Mouse (Mus musculus) MEL-GATA-1-ER (cell line): ENCODE measurements around the gene Arhgef38.

Experiments
- DNase-seq: peaks from one replicate; pipeline ENCODE4 v3.0.0-alpha.2; 2012; ENCODE audit warnings: low read depth; ENCODE audit errors: extremely low read depth

Gene Arhgef38

DNA sequence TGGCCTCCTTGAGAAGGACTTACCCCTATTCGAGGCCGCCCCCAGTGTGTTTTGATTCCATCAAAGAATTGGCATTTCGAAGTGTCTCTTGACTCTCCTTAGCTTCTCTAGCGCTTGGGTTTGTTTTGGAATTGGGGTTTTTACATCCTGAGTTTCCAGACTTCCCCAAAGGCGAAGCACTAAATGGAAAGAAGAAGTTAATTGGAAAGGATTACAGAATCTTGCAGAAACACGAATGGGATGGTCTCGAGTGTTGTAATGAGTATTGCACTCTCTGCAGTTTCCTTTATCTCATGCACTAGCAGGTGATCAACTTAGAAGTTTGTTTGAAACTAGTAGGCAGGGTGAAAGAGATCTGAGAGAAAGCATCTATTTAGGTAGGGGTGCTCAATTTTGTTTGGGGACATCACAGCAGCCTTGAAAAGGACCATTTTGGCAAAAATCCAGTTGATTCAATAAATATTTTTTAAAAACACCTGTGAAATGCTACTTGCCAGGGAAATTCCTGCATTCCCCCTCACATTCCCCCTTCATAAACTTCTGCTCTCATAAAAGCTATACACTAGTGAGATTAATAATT is 142.4 kb downstream of the Arhgef38 start:
- peak; percentile 46 for DNase-seq

- peak; percentile 96 for DNase-seq
Observed at GRCm38 (mm10) chr3:133091664-133092273, 143.0 kb downstream of the Arhgef38 start, which contains the start of the genes Ints12 and Gstcd. Ints12 (plus strand) TSS chr3:133091840. Gstcd (minus strand) TSS chr3:133092033.

DNA sequence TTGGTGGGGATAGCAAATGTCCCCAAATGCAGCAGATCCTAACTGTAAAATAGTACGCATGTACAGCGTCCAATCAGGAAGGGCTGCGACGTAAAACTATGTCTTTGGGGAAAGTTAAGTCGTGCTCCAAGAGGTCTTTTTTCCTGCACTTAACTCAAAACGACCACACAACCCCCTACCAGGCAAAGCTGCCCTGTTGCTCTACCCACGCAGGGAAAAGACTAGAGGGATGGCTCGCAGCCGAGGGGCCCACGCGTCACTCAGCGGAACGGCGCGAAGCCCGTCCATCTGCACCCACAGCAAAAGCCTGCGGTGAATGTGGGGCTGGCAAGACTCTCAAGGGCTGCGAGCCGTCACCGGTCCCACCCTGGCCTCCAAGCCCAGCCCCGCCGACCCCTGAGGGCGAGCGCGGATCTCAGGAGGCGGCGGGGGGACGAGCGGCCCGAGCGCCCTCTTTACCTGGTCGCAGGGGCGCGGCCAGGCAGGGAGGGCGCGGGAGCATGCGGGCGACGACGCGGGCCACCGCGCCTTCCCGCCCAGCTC is 143.6 kb downstream of the Arhgef38 start:
- DNase-seq: peak; percentile 73

GRCm38 (mm10) chr3:133090247-133091120 is 144.3 kb downstream of the Arhgef38 start:
- peak; percentile 44 for DNase-seq

DNA sequence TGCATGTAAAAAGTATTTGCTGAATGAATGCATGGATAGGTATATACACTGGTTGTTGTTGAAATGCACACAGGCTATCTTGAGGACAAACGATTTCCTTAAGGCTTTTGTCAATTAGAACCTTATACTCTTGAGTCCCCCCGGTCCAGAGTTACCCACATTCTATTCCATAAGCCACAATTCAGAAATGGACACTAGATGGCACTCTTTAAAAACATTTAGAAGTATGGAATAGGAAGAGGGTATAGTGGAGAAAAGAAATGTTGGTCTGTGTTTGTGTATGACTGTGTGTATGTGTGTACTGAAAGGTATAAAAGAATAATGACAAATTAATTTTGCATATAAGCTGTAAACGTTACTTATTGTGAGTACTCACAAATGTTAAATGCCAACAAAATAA is 148.9 kb downstream of the Arhgef38 start:
- peak; percentile 57 for DNase-seq

- DNase-seq: no peak
Observed at GRCm38 (mm10) chr3:133082736-133083135, 152.0 kb downstream of the Arhgef38 start.

GRCm38 (mm10) chr3:133075560-133075959 is 159.2 kb downstream of the Arhgef38 start:
- no peak for DNase-seq
